Mouse (Mus musculus) B cell, adult 2 months (primary cell): ENCODE results near the gene Rad51b.

Experiments used
- DNase-seq, 2 experiments: peaks; one replicate each; pipeline ENCODE4 v3.0.0; 2022

Gene Rad51b

GRCm38 (mm10) chr12:79588831-79589230, 291.7 kb downstream of the Rad51b start:
- DNase-seq, result no peak

- no peak for DNase-seq
Observed at GRCm38 (mm10) chr12:79592206-79592605, 295.1 kb downstream of the Rad51b start.

GRCm38 (mm10) chr12:79596842-79597241, 299.8 kb downstream of the Rad51b start:
- no peak for DNase-seq

- DNase-seq, result no peak
Observed at GRCm38 (mm10) chr12:79597351-79597750, 300.3 kb downstream of the Rad51b start.

GRCm38 (mm10) chr12:79597786-79598185, 300.7 kb downstream of the Rad51b start:
- no peak for DNase-seq

GRCm38 (mm10) chr12:79598496-79598895, 301.4 kb downstream of the Rad51b start:
- no peak for DNase-seq

- DNase-seq, result no peak
Observed at GRCm38 (mm10) chr12:79598901-79599300, 301.8 kb downstream of the Rad51b start.

GRCm38 (mm10) chr12:79600149-79600769, 303.2 kb downstream of the Rad51b start:
- DNase-seq, result no peak

GRCm38 (mm10) chr12:79602641-79603040, 305.6 kb downstream of the Rad51b start:
- no peak for DNase-seq

- no peak for DNase-seq
Observed at GRCm38 (mm10) chr12:79604850-79605249, 307.8 kb downstream of the Rad51b start.

- DNase-seq, result no peak
Observed at GRCm38 (mm10) chr12:79606197-79606631, 309.1 kb downstream of the Rad51b start.

GRCm38 (mm10) chr12:79609399-79610010, 312.4 kb downstream of the Rad51b start:
- DNase-seq, result no peak

- no peak for DNase-seq
Observed at GRCm38 (mm10) chr12:79610511-79611103, 313.5 kb downstream of the Rad51b start.

GRCm38 (mm10) chr12:79611665-79612064, 314.6 kb downstream of the Rad51b start:
- DNase-seq, result no peak

- peak; percentile 87 to 88 for DNase-seq
Observed at GRCm38 (mm10) chr12:79612334-79613060, 315.4 kb downstream of the Rad51b start.

- no peak for DNase-seq
Observed at GRCm38 (mm10) chr12:79613061-79613788, 316.1 kb downstream of the Rad51b start.

- no peak for DNase-seq
Observed at GRCm38 (mm10) chr12:79613846-79614582, 316.9 kb downstream of the Rad51b start.

GRCm38 (mm10) chr12:79614583-79614953, 317.5 kb downstream of the Rad51b start:
- DNase-seq, result no peak

GRCm38 (mm10) chr12:79615717-79616316, 318.7 kb downstream of the Rad51b start:
- DNase-seq, result no peak

GRCm38 (mm10) chr12:79619009-79619408, 321.9 kb downstream of the Rad51b start:
- DNase-seq, result no peak

- DNase-seq, result no peak
Observed at GRCm38 (mm10) chr12:79620693-79621092, 323.6 kb downstream of the Rad51b start.

- DNase-seq, result peak; percentile 27 to 38
Observed at GRCm38 (mm10) chr12:79623308-79623707, 326.2 kb downstream of the Rad51b start.
